Mouse (Mus musculus): Measurements from ENCODE around the gene Tctex1d4. TPM values are rescaled to one million over a fixed set of nuclear protein-coding genes. Genes with fewer than 3 reads are reported as not detected.

Tctex1d4 gene
- total RNA-seq, 1 experiment, result 0.49 TPM

DNA sequence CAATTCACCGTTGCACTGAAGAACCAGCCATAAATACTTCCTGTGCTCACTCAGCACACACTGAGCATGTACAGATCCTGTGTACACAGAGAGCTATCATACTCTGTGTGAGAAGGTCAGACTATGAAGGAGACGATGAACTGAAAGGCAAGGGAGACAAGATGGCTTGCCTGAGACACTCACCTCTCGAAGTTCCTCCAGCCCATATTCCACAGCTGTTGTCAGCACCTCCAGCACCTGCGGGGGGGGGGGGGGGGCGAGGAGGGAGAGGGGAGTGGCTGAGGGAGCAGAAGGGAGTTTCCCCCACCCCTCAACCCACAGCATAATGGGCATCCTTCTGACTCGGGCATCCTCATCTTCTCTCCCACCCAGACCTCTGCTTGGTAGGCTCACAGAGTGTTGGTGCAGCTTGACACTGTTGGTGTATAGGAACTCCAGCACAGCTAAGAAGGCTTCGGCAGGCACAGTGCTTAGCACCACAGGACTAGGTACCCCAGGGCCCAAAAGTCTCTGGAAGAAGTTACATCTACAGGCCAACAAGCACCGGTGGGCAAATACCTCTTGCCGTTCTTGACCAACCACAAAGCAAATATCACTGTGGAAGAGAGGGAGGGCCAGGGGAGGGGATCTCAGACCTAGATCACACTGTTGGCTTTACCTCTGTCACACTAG lies 2.9 kb upstream of the Tctex1d4 start:
- H3K4me1 ChIP-seq (ENCODE audit: control insufficient read depth in 2 of 2, insufficient read depth in 2 of 2, low read length in 2 of 2, poor library complexity in 1 of 2), result peaks cover 7 to 34% of the 10 kb centered on the region in 2 experiments; a peak in 3 of 4 replicates
- DNase-seq (ENCODE audit: low read depth, low spot score), result no peak
- H3K9ac ChIP-seq (ENCODE audit: insufficient read depth, low read depth, low read length, poor library complexity, severe bottlenecking), result peak overlapping the region; percentile 13; the same call in 1 of the 2 replicates
- H3K27ac ChIP-seq (ENCODE audit: insufficient read depth, low read depth, low read length, poor library complexity, severe bottlenecking), result no peak overlapping the region; the same call in 1 of the 2 replicates
- in situ Hi-C loops (cut with MboI; ENCODE audit: low sequenced_read_pairs in 2 of 2, unreplicated experiment in 2 of 2), result no loop called here
- TF ChIP-seq HCFC1 (IDR thresholded peaks at IDR 0.05; ENCODE audit: borderline replicate concordance, insufficient read depth, low read length) (no peak), ZNF384 (IDR thresholded peaks at IDR 0.05; ENCODE audit: low read depth, low read length) (no peak), MAFK (IDR thresholded peaks at IDR 0.05; ENCODE audit: insufficient read depth, low read depth, low read length) (no peak), ZC3H11A (IDR thresholded peaks at IDR 0.05; ENCODE audit: borderline replicate concordance, low read depth, low read length) (no peak), CHD2 (IDR thresholded peaks at IDR 0.05; ENCODE audit: low read depth, low read length) (no peak)
- H3K36me3 ChIP-seq (ENCODE audit: control insufficient read depth, insufficient read depth, low read length, poor library complexity, severe bottlenecking), result peaks cover 12% of the 10 kb centered on the region
- H3K4me3 ChIP-seq (ENCODE audit: insufficient read depth in 1 of 2, low read depth in 1 of 2, low read length in 2 of 2, poor library complexity in 1 of 2, severe bottlenecking in 1 of 2), result no peak overlapping the region
- H3K9me3 ChIP-seq (ENCODE audit: control insufficient read depth, insufficient read depth, low read depth, low read length), result no peaks in the 10 kb centered on the region

DNA sequence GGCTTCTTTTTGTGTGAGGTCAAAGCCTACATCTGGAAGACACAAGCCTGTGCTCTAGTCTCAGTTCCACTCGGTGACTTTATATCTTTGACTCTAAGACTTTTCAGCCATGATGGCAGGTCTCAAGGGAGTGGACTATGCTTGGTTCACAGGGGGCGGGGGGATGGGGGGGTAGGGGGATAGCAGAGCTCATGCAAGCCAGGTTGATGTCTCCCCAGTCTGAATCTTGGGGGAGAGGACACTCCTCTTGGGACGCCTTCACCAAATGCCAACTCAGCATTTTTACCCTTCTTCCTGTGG lies 2.4 kb upstream of the Tctex1d4 start:
- in situ Hi-C loops (cut with MboI; ENCODE audit: low sequenced_read_pairs in 2 of 2, unreplicated experiment in 2 of 2), result no loop called here
- Histone ChIP-seq H3K4me1 (ENCODE audit: control insufficient read depth in 2 of 2, insufficient read depth in 2 of 2, low read length in 2 of 2, poor library complexity in 1 of 2) (peaks cover 7 to 37% of the 10 kb centered on the region in 2 experiments; a peak in 3 of 4 replicates), H3K27ac (ENCODE audit: insufficient read depth, low read depth, low read length, poor library complexity, severe bottlenecking) (peak overlapping the region; percentile 98; the same call in 1 of the 2 replicates), H3K9me3 (ENCODE audit: control insufficient read depth, insufficient read depth, low read depth, low read length) (no peaks in the 10 kb centered on the region), H3K36me3 (ENCODE audit: control insufficient read depth, insufficient read depth, low read length, poor library complexity, severe bottlenecking) (peaks cover 17% of the 10 kb centered on the region), H3K9ac (ENCODE audit: insufficient read depth, low read depth, low read length, poor library complexity, severe bottlenecking) (peak overlapping the region; percentile 75; the same call in 1 of the 2 replicates), H3K4me3 (ENCODE audit: insufficient read depth in 1 of 2, low read depth in 1 of 2, low read length in 2 of 2, poor library complexity in 1 of 2, severe bottlenecking in 1 of 2) (peak overlapping the region in 1 of 2 experiments; percentile 30; a peak in 3 of 4 replicates)
- TF ChIP-seq MAFK (IDR thresholded peaks at IDR 0.05; ENCODE audit: insufficient read depth, low read depth, low read length), result peak; percentile 96
- TF ChIP-seq CHD2 (IDR thresholded peaks at IDR 0.05; ENCODE audit: low read depth, low read length), result no peak
- no peak for DNase-seq (ENCODE audit: low read depth, low spot score)

DNA sequence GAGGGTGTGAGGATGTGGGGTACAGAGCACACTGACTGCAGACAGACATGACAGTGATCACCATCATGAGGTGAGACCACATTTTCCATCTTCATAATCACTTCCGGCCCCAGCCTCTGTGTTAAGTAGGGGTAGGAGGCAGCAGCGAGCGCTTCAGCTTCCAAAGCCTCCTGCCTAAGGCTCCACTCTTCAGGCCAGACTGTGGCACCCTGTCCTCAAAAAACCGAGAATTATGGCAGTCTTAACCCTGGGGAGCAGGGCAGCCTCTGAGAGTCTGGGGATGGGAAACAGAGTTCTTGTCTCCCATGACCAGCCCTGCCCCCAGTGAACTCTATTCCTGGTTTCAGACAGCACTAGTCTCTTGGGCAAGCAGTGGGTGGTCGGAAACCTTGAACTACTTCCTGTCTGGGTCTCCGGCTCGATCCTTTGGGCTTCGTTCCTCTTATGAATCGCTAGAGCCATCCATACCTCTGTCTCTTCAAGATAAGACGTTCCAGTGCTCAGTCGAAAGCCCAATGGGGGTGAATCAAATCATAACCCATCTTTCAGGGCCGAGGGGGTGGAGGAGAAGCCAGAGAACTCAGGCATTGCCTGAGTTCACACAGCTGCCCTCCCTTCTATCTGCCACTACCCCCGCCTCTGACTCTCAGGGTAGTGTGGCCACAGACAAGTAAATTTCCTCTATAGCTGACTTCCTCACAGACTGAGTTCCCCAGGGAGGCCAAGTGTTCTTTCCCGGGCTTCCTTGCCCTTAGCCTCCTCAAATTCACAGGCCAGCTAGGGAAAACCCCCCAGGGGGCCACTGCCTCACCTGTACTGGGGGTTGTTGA lies 1.9 kb upstream of the Tctex1d4 start:
- in situ Hi-C loops (cut with MboI; ENCODE audit: low sequenced_read_pairs in 2 of 2, unreplicated experiment in 2 of 2), result loop anchor here in 1 of 2 experiments (25.0 kb wide), 1 partner anchor 312 kb away; the partner anchor contains the start of genes Hpdl, Mutyh and Toe1
- Histone ChIP-seq H3K9me3 (ENCODE audit: control insufficient read depth, insufficient read depth, low read depth, low read length) (no peaks in the 10 kb centered on the region), H3K27ac (ENCODE audit: insufficient read depth, low read depth, low read length, poor library complexity, severe bottlenecking) (peak overlapping the region; percentile 98), H3K36me3 (ENCODE audit: control insufficient read depth, insufficient read depth, low read length, poor library complexity, severe bottlenecking) (peaks cover 19% of the 10 kb centered on the region), H3K4me3 (ENCODE audit: insufficient read depth in 1 of 2, low read depth in 1 of 2, low read length in 2 of 2, poor library complexity in 1 of 2, severe bottlenecking in 1 of 2) (peak overlapping the region; percentile 30 to 51), H3K9ac (ENCODE audit: insufficient read depth, low read depth, low read length, poor library complexity, severe bottlenecking) (peak overlapping the region; percentile 75), H3K4me1 (ENCODE audit: control insufficient read depth in 2 of 2, insufficient read depth in 2 of 2, low read length in 2 of 2, poor library complexity in 1 of 2) (peaks cover 7 to 39% of the 10 kb centered on the region in 2 experiments; a peak in 3 of 4 replicates)
- TF ChIP-seq ZC3H11A (IDR thresholded peaks at IDR 0.05; ENCODE audit: borderline replicate concordance, low read depth, low read length) (no peak), ZNF384 (IDR thresholded peaks at IDR 0.05; ENCODE audit: low read depth, low read length) (no peak), HCFC1 (IDR thresholded peaks at IDR 0.05; ENCODE audit: borderline replicate concordance, insufficient read depth, low read length) (no peak), CHD2 (IDR thresholded peaks at IDR 0.05; ENCODE audit: low read depth, low read length) (no peak), MAFK (IDR thresholded peaks at IDR 0.05; ENCODE audit: insufficient read depth, low read depth, low read length) (no peak)
- no peak for DNase-seq (ENCODE audit: low read depth, low spot score)

DNA sequence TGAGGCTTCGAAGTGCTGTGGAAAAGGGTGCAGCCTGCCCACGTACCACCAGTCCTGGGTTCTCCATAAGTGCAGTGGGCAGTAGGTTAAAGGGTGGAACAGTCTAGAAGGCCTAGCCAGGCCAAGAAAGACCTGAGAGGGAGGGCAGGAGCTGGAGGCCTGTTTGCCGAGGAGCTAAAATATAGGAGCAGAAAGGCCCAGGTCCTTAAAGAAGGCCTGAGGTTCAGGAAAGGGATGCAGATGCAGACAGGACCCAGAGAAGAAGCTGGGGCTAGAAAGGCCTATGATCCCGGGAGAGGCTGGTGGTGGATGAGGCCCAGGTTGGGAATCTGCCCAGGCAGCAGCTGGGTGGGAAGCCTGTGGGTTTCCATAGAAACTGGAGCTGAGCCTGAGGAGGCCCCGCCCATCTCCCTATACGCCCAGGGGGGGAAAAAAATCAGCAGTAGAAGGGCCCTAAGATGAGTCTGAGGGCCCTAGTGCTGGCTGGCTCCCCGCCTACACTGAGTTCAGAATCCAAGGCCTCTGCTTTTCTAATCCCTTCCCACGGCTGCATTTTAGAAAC lies 1.2 kb upstream of the Tctex1d4 start, which contains the start of gene Btbd19:
TSS of gene Btbd19 (minus strand) at position 378 of the 562 bp plus-strand sequence.
- Histone ChIP-seq H3K4me1 (ENCODE audit: control insufficient read depth in 2 of 2, insufficient read depth in 2 of 2, low read length in 2 of 2, poor library complexity in 1 of 2) (peaks cover 7 to 46% of the 10 kb centered on the region in 2 experiments; a peak in 3 of 4 replicates), H3K9me3 (ENCODE audit: control insufficient read depth, insufficient read depth, low read depth, low read length) (no peaks in the 10 kb centered on the region), H3K4me3 (ENCODE audit: insufficient read depth in 1 of 2, low read depth in 1 of 2, low read length in 2 of 2, poor library complexity in 1 of 2, severe bottlenecking in 1 of 2) (peak within 1 kb of the TSS; percentile 30 to 51), H3K27ac (ENCODE audit: insufficient read depth, low read depth, low read length, poor library complexity, severe bottlenecking) (peak within 1 kb of the TSS; percentile 98), H3K36me3 (ENCODE audit: control insufficient read depth, insufficient read depth, low read length, poor library complexity, severe bottlenecking) (peaks cover 25% of the 10 kb centered on the region), H3K9ac (ENCODE audit: insufficient read depth, low read depth, low read length, poor library complexity, severe bottlenecking) (peak within 1 kb of the TSS; percentile 75)
- peak; percentile 72 for DNase-seq (ENCODE audit: low read depth, low spot score)
- in situ Hi-C loops (cut with MboI; ENCODE audit: low sequenced_read_pairs in 2 of 2, unreplicated experiment in 2 of 2), result loop anchor here in 1 of 2 experiments (25.0 kb wide), 1 partner anchor 313 kb away; the partner anchor contains the start of genes Hpdl, Mutyh and Toe1
- TF ChIP-seq CHD2 (IDR thresholded peaks at IDR 0.05; ENCODE audit: low read depth, low read length) (no peak), ZC3H11A (IDR thresholded peaks at IDR 0.05; ENCODE audit: borderline replicate concordance, low read depth, low read length) (no peak), HCFC1 (IDR thresholded peaks at IDR 0.05; ENCODE audit: borderline replicate concordance, insufficient read depth, low read length) (no peak), ZNF384 (IDR thresholded peaks at IDR 0.05; ENCODE audit: low read depth, low read length) (no peak), MAFK (IDR thresholded peaks at IDR 0.05; ENCODE audit: insufficient read depth, low read depth, low read length) (no peak)

Data from ES-E14 (cell line).